Mouse (Mus musculus) B cell, adult 2 months (primary cell): Measurements from ENCODE around the gene Thrb.

ENCODE experiments used
- DNase-seq, 2 experiments: peaks; one replicate each; pipeline ENCODE4 v3.0.0; 2022

The Thrb gene

GRCm38 (mm10) chr14:17972132-17972531 is 312.1 kb downstream of the Thrb start:
- DNase-seq = no peak

DNA sequence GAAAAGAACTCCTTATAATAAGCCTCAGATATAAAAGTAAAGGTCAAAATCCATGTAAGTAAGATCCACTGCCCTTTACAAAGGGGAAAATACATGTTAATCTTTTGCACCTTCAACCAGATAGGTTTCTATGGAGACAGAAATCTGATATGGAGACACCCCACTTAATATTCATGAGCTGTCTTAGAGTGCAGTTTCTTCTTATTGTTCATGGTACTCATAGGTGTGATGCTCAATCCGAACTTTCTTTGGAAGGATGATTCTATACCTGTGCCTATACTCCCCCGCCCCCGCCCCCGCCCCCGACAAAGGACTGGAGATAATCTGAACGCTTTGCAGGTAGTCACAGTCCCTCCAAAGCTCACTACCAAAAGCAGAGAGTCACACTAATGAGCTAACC is 312.6 kb downstream of the Thrb start:
- no peak for DNase-seq

DNA sequence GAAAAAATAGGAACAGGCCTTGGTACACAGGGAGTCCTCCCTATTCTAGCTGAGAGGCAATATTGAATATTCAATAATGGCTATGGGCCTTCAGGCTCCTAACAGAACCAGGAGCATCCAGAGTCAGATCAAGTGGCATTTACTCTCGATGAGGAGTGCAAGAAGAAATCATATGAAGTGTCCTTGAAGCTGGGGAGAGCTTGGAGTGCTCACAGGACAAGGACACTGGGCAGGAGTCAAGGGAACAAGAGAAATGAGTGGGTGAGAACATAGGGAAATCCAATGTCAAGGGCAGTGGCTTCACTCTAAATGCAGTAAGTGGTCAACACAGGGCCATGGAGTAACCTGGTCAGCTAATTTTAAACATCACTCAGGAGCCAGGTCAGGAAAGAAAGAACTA is 315.7 kb downstream of the Thrb start:
- no peak for DNase-seq

DNA sequence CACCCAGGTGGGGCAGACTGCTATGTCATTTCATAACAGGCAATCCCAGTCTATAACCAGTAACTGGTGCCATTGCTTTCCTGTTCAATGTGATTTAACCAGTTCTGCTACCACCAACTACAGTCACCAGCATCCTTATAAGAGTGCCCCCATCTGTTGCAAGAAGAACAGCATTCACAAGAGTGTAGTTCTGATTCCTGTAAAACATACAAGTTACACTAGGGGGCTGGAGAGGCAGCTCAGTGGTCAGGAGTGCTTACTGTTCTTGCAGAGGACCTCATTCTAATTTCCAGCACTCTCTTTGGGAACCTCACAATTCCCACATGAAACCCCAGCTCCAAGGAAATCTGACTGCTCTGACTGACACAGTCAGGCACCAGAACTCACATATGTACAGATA is 318.2 kb downstream of the Thrb start:
- DNase-seq = no peak

GRCm38 (mm10) chr14:17981258-17981657 is 321.2 kb downstream of the Thrb start:
- no peak for DNase-seq

DNA sequence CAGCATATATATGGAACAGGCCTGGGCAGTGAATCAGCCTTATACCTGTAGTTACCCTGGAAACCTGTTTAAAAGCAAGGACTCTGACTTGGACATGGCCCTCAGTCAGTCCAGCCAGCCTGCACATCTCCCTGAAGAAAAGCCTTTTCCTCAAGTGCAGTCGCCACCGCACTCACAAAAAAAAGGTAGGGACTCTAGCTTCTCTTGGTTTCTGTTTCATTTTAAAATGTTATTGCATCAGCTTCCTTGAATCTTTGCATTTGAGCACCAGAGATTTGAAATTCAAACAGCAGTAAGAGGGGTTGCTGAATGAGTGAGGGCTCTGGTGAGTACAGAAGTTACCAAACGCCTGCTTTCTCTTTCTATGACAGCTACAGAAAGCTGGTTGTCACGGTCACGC is 322.0 kb downstream of the Thrb start:
- DNase-seq = no peak

DNA sequence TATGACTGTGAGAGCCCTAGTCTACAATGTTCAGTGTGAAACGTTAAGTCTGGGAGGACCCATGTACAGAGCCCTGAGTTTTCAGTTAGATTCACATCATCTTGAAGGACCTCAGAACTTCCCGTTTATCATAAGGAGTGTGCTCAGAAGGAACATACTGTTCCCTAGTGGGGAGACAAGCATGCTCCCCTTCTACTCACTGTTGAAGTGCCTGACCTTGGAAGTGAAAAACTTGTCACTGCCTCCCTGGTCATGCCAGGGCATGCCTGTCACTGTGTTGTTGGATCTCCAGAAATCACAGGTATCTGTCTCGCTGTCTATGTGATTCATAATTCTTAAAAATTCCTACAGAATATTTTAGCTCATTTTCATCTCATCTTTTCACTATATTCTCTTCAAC is 323.3 kb downstream of the Thrb start:
- no peak for DNase-seq

DNA sequence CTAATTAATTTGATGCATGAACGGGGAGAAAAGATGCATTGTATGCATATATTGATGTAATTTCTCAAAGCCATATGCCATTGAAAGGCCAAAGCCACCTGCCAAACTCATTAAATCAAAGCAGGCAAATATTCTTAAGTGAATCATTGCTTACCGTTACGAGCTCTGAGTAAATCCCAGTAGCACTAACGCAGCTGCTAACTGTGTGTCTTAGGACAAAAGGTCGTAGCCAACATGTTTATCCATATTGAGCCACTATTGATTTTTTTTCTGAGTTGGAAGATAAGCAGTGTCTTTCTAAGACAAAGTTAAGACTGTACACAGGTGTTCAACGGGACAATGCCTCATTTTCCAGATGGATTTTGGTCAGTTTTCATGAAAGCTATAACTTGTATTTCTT is 323.8 kb downstream of the Thrb start:
- DNase-seq = no peak

GRCm38 (mm10) chr14:17988580-17988979 is 328.5 kb downstream of the Thrb start:
- no peak for DNase-seq

DNA sequence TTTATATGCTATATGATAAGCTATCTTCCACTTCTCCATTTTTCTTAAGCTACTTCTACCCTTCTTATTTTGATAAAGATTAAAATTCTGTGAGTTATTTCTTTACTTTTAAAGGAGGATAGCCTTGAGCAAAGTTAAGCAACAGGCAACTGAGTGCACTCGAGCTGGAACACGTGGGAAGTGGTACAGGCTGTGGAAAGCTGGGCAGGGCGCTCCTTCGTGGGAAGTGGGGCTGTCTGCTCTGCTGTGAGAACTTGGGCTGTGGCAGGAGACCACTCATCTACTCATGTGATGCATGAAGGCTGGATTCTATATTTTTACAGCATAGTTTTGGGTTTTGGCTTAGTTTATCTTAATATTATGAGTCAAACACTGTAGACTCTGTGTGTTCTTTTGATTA is 329.1 kb downstream of the Thrb start:
- no peak for DNase-seq

GRCm38 (mm10) chr14:17990186-17990585 is 330.1 kb downstream of the Thrb start:
- DNase-seq = no peak

- no peak for DNase-seq
Observed at GRCm38 (mm10) chr14:18001886-18002285, 341.8 kb downstream of the Thrb start.

- DNase-seq = no peak
Observed at GRCm38 (mm10) chr14:18003686-18004085, 343.6 kb downstream of the Thrb start.

DNA sequence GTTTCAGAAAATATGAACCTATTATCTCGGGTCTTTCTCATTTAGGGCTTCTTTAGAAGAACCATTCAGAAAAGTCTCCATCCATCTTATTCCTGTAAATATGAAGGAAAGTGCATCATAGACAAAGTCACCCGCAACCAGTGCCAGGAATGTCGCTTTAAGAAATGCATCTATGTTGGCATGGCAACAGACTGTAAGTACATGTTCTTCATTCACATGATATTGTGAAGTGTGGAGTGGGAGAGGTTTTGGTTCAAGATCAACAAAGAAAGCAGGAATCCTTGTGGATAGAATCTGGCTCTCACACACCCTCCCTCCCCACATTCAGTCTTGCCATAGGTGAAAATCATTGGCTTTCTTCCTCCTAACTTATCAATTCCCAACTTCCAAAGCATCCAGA is 348.5 kb downstream of the Thrb start:
- DNase-seq = no peak

GRCm38 (mm10) chr14:18016604-18017003 is 356.5 kb downstream of the Thrb start:
- no peak for DNase-seq

GRCm38 (mm10) chr14:18020128-18020527 is 360.1 kb downstream of the Thrb start:
- DNase-seq = no peak

- DNase-seq = no peak
Observed at GRCm38 (mm10) chr14:18020636-18021035, 360.6 kb downstream of the Thrb start.

- DNase-seq = no peak
Observed at GRCm38 (mm10) chr14:18021726-18022125, 361.7 kb downstream of the Thrb start.

DNA sequence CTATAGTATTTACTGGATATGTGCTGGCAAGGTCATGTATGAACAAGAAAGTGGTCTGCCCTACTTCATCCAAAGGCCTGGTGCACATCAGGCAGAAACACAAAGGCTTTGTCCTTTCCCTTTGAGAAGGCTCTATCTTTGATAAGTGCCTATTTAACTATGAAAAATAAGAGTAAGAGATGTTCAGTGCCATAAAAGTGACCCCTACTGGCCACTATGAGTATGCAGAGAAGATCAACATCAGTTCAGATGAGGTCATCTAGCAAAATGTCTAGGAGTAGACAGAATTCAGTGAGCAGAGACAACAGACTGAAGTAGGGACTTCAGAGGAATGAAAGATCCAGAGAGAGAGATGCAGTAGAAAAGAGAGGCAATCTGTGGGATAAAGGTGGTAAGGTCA is 362.3 kb downstream of the Thrb start:
- no peak for DNase-seq

- no peak for DNase-seq
Observed at GRCm38 (mm10) chr14:18027867-18028266, 367.8 kb downstream of the Thrb start.

DNA sequence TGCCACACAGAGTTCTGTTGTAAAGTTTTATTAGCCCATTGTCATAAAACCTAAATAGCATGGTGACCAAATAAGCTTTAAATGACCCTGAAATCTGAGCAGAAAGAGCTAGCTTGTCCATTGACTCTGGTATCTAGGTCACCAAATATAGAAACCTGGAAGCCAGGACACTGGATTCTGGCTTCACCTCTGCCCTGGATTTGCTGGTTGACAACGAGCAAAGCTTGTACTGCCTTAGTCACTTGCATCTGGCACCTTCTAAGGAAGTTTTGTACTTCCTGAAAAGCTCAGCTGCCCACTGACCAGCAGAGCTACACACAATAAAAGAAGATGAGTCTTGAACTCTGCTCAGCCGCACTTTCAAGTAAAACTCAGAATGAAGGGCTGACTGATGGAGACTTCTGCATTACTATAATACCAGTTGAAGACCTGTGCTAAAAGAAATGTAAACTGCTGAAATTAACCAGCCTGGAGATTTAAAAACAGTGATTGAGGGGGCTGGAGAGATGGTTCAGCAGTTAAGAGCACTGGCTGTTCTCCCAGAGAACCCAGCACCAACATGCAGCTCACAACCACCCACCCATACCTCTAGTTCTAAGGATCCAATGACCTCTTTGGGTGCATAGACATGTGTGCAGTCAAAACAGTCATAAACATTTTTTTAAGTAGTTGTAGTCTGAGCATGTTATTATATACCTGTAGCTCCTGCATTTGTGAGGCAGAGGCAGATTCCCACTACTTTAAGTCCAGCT is 369.3 kb downstream of the Thrb start:
- DNase-seq = no peak

GRCm38 (mm10) chr14:18031941-18032340 is 371.9 kb downstream of the Thrb start:
- no peak for DNase-seq

DNA sequence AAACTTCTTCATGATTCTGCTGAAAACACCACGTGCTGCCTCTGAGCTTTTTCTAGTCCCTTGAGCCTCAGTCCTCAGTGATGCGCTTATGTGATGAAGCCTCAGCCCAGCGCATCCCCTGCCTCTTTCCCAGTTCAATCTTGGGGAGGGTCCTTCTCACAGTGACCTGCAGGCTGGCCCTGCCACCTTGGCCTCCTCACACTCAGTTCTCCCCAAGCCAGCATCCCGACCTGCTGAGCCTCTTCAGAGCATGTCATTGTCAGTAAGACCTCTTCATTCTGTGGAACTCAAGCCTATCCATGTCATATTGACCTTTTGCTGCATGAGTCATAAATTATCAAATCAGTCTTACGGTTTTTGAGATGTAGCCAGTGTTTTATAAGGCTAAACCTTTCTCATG is 376.5 kb downstream of the Thrb start:
- DNase-seq = no peak

- no peak for DNase-seq
Observed at GRCm38 (mm10) chr14:18062082-18062772, 402.2 kb downstream of the Thrb start.
